Mouse (Mus musculus) testis, postnatal 10 days (tissue): ENCODE results near the gene Snrk.

ENCODE experiments used
- DNase-seq: peaks from one replicate; pipeline ENCODE4 v3.0.0; 2021; ENCODE audit warnings: low spot score

The Snrk gene

DNA sequence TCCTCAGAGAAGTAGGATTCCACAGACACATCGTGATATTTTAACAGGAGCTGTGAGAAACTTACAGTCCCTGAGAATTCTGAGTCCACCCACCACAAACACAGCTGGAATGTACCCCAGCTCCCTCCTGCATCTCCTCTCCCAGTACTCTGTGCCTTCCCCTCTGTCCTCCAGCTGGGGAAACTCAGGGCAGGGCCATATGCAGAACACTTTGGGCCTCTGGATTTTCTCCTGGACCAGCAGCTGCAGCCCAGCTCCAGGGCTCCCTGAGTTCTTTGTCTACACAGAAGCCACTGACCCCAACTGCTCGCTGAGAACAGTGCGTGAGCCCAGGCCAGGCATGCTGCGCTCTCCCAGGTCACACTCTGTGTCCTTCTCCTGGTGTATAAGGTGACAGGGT lies 66.0 kb downstream of the Snrk start:
- DNase-seq = no peak

DNA sequence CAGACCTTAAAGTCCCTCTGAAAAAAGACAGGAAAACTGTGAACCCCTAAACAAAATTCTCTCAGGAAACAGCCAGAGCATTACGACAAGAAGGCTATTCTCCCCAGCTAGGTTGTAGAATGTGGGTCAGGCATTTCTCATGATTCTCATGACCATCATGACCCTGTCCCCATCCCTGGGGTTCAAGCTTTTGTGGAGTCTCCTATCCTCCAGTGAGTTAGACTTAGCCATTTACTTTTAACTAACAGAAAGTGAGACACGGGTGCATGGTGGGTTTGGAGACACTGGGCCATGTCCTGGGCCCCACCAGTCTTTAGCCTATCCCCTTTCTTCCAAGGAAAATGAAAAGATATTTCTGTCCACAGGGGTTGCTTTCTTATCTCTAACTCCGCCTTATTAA lies 67.3 kb downstream of the Snrk start:
- DNase-seq = no peak

DNA sequence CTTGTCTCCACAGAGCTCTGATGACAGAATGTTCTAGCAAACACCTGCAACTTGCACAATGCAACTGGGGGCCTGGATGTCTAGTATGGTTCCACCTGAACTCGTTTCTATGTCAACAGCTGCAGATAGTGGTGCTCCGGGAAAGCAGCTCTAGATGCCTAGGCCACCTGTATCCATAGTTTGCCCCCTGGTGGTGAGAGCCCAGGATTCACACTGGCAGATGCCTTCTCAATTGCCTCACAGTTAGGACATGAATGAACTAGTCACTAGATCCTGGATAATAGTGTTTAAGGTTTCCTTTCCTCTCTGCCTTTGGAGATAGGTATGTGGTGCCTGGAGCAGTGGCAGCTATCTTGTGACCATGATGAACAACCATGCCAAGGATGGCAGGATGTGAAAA lies 68.0 kb downstream of the Snrk start:
- DNase-seq = peak; percentile 86

DNA sequence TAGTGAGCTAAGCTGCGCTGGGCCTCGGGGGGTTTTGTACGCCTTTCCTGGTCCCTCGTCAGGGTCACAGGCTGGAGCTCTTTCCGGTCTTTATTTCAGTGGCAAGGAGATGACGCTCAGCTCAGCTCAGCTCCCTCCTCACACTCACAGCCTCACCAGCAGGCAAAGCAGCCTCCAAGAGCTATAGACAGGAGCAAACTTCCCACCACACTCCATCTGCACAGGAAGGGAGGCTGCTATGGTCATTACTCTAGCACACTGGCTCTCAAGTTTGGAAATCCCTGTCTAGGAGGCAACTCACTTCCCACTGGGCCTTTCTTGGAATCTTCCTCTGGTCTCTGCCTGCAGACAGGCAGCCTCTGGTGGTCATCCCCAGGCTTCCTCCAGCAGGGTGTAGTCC lies 68.9 kb downstream of the Snrk start:
- no peak for DNase-seq

DNA sequence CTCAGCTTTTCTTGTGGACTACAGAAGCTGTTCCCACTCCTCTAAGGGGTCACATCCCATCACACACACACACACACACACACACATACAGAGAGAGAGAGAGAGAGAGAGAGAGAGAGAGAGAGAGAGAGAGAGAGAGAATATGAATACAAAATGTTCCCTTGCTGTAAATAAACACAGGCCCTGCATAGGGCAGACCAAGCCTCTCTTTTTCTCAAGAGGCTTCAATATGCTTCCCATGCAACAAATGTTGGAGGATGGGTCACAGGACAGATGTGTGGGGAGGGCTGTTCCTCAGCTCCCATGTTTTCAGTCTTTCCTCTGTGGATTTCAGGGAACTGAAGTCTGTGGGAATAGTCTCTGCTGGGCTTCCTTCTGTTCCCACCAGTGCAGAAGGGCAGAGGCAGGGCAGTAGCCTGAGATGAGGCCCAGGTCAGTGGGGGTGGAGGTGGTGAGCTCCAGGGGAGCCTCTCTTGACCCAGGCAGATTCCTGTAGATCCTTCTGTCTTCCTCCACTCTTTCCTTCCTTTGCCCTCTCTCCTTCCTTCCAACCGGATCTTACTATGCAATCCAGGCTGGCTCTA lies 69.7 kb downstream of the Snrk start:
- no peak for DNase-seq

DNA sequence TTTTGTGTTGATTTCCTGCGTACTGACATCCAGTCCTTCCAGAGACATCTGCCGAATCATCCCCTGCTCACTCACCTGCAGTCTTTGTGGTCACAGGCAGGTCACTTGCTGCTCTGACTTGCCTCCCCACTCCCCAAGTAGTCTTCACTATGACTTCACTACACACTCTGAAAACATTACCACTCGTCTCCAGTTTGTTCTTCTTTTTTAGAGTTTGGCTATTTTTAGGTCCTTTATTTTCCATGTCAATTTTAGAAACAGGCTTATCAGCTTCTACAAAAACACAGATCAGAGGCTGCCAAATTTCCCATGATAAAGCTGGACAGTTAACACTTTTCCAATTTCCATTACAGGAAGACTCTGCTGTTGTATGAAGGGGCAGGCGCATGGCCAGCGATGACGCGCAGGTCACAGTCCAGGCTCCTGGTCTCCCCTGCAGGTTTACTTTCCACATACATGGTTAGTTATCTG lies 70.4 kb downstream of the Snrk start:
- DNase-seq = no peak

DNA sequence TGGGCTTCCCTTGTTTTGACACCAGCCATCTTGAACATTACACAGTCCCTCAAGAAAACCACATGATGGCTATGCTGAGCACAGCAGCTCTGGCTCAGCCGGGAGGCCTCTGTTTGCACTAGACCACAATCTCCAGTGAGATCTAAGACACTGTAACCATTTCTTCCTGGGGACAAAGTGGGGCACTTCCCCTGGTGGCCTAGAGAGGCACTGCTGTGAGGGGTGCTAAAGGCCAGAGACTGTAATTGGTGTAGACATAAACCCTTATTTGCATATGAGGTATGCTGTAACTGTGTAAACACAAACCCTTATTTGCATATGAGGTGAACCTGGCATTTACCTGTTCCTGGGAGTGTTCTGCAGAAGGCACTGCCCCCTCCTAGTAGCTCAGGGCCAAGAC lies 71.7 kb downstream of the Snrk start:
- no peak for DNase-seq

DNA sequence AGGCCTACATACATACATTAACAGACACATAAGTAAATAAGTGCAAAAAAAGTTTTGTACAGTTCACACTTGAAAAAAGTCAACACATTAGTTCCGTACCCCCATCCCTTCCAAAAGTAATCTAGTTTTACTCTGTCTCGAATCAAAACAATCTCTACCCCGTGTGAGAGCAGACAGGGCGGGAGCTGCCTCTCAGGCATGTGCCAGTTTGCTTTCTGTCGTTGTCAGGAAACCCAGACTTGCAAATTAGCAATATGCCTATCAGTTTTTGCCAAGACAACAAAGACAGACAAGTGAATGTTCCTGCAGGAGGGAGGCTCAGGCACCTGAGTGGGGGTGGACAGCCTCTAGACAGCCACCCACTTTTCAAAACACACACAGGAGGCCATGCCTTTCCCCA lies 76.3 kb downstream of the Snrk start:
- DNase-seq = no peak

DNA sequence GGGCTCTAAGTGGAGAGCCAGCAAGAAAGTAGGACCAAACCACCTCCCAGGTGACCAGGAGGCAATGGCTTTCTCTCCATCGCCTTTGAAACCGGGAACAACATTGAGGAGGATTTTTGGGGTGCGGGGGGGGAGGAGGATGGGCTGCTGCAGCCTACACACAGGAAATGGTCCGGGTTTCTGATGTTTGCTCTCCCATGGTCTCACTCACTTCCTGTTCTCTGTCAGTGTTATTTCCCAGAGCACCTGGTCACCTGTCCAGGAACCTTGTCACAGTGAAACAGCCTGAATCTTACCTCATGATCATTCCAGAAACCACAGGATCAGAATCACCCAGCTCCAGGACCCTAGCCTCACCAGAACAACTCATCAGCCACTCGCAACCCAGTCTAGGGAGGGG lies 76.8 kb downstream of the Snrk start:
- DNase-seq = no peak

DNA sequence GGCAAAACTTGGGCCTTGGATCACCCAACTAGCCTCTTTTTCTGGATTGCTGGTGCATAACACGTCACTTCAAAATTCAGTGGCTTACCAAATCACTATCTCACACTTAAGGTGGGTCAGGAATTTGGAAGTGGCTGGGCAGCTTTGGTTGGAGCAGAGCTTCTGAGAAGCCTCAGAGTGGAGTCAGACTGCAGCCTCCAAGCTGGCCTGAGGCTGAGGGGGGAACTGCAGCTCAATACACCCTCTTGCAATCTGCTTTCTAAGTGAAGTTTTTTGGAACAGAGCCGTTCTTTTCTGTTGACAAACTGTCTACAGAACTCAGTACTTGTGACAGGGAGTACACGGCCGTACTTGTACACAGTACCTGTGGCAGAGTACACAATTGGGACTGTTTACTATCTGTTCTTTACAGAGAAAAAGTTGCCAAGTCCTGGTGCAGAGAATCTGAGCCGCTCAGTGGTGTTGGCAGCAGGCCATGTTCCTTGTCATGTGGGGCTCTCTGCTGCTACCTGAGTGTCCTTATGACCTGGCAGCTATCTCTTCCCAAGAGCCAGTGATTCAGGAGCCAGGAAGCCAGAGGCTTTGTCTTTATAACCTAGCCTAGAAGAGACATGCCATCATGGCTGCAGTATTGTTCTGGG lies 78.1 kb downstream of the Snrk start:
- DNase-seq = peak; percentile 78

DNA sequence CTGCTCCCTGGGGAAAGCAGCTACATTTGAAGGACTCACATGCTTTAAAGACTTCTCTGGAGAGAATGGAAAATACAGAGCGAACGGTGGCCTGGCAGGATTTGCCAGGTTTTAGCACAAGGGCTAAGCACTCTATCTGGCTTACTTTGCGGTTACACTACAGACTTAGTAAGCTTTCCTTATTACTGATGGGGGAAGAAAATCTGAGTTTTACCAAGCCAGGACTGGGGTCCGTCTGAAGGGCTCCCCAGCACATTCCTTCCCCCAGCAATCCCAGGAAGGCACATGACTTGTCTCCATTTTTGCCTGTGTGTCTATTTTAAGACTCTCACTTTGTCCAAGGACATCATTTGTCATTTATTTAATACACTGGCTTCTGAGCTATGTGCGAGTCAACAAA lies 80.0 kb downstream of the Snrk start:
- no peak for DNase-seq

DNA sequence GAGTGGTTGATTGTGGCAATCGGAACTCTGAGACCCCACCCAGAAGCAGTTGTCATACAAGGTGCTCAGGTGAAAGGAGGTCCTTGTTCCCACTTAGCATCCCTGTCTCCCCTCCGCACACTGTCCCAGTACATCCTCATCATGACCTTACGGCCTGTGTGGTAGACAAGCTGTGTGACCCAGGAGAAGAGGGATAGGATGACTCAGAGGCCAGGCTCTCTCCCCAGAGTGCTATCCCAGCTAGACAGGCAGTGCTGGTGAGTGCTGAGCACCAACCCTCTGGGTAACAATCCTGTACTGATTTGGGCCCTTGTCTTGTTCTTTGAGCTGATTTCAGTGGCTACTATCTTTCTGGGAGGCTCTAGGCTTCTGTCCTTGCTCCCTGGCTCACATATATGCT lies 81.6 kb downstream of the Snrk start:
- DNase-seq = no peak

DNA sequence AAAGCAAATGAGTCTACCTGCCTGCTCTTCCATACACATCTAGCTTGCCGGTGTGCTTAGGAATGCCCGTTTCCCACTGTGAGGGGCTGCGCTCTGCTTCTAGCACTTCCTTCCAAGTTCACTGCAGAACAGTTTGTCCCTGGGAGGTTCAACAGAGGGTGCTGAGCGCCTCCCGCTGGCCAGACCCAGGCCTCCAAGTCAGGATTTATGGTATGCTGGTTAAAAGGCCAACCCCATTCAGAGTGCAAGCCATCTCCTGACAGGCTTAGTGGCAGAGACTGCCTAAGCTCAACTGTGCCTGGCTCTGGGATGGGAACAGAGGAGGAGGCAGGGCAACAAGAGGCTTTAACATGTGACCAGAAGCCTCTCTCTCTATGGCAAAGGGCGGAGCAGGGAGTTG lies 82.2 kb downstream of the Snrk start:
- peak; percentile 82 for DNase-seq

DNA sequence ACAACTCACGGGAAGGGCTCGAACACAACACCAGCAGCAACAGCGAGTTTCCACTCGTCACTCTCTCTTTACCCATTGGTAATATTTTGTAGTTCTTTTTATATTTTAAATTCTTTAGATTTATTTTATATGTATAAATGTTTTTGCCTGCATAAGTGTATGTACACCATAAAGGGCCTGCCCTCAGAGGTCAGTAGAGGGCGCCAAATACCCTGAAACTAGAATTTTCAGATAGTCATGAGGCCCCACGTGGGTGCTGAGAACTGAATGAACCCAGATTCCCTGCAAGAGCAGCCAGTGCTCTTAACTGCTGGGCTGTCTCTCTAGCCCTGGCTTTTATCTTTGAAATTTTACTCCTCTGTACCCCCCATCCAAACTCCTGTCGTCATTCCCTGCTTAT lies 87.4 kb downstream of the Snrk start:
- no peak for DNase-seq

DNA sequence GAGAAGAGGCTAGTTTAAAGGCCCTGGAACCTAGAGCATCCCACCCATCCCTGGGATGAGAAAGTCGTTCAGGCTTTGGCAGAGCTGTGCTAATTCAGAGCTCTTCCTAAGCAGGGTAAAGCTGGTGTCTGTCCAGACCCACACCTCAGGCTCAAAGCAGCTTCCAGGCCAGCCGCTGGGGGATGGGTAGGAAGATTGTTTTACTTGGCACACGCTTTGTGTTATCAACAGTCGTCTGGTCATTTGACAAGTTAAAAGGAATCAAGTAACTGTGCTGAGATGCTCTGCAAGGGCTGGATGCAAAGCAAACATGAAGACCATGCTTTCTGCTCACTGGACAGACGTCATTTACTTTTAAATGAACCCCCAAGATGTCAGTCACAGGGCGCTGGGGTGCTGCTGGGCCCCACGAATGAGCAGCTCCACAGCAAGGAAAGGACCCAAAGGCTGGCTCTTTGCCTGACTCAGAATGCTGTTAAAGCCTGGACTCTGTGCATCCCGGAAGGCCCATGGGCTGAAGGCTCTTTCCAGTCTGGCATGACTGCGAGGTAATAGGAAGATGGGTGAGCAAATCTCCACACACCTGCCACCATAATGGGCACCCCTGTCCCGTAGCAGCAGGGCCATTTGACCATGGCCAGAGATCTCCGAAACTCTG lies 88.6 kb downstream of the Snrk start:
- DNase-seq = no peak

DNA sequence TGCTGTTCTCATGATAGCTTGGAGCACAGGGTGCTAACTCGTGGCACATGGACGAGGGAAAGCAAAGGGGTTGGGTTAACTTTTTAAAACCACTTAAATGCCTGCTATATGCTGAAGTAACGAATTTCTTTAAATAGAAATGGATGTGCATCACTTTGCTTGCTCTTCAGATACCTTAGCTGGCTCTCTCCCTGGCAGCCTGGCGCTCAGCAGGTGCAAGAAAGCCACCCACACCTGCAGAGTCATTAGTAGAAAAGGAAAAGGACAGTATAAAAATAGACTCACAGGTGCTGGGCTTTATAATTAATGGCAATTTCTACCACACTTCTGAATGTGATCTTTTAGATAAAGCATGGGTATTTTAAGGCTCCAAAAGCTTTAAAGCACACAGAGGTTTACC lies 91.2 kb downstream of the Snrk start:
- DNase-seq = no peak

DNA sequence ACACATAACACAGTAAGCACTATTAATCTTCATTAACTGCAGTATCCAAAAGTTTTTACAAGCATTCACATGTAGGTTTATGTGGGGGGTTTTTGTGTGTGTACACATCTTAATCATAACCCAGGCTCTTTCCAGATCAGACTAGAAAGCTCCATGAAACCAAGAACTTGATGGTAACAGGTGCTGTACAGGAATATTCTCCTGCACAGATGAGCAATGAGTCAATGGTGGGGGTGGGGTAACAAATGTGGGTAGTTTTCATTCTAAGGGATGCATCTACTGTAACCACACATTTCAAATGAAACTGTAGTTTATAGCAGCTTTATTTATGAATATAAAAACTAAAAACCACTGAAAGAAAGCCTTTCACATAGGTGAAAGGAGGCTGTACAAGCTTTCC lies 98.1 kb downstream of the Snrk start:
- DNase-seq = no peak

DNA sequence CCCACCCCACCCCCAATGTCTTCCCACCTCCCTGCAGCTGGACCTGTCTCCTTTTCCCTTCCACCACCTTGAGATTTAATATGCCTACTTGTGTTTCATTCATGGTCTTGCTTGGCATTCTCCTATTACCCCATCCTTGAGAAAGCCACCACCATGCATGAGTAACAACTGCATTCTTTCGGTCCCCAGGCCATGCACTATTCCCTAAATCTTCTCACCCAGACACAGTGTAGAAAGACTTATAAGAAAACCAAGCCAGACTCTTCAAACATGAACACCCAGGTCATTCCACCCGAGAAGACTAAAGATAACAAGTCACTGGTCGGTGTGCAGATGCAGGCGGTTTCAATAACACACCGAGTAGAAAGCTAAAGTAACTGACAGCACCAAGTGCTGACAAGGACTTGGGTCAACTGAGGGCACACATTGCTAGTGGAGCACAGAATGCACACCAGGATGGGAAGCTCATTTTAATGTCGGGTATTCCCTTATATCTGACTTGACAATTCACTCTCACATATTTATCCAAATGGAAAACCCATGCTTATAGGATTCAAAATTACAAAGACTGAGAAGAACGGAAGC lies 100.0 kb downstream of the Snrk start:
- no peak for DNase-seq
